ENCODE assay signal across 31 mouse cellular contexts in genomic region chr19:38998248-38998647, GRCm38 (mm10). TPM values are rescaled to one million over a fixed set of nuclear protein-coding genes. Genes with fewer than 3 reads are reported as not detected.
DNase-seq lines count a peak whose midpoint lies in the region; ATAC-seq and TF ChIP-seq lines count a peak whose summit lies in the region.
"Had no signal": no experiment of that assay in that cellular context is flagged by ENCODE, and none has a peak within 500 bp of the region (broad histone marks: within the 10 kb centered on the region; RNA-seq: fewer than 3 reads in every experiment).

No protein-coding gene starts in this region.

- H3K36me3 ChIP-seq in liver, adult 2 months (ENCODE audit: control insufficient read depth, insufficient read depth, low read length) = no peaks in the 10 kb centered on the region
- no peaks in the 10 kb centered on the region for H3K36me3 ChIP-seq in intestine, postnatal 0 days (ENCODE audit: control insufficient read depth, insufficient read depth)
- H3K36me3 ChIP-seq in stomach, postnatal 0 days (ENCODE audit: control insufficient read depth, insufficient read depth, low read length) = no peaks in the 10 kb centered on the region
- H3K36me3 ChIP-seq: embryonic facial prominence, embryonic 13.5 days; embryonic facial prominence, embryonic 15.5 days; forebrain, embryonic 10.5 days; forebrain, embryonic 12.5 days; G1E had no signal

- no peak for TF ChIP-seq POLR2A in liver, adult 2 months (IDR thresholded peaks at IDR 0.05; ENCODE audit: extremely low read depth, insufficient read depth, low read length)

- WGBS in liver, adult 2 months = 15% methylated on average over 4 of the region's 4 CpGs
- whole genome bisulfite sequencing in intestine, postnatal 0 days = 44% methylated on average over 4 of the region's 4 CpGs
- WGBS in stomach, postnatal 0 days = 70% methylated on average over 4 of the region's 4 CpGs

- H3K4me2 ChIP-seq in intestine, postnatal 0 days (replicated peaks; ENCODE audit: low read depth) = no peak overlapping the region
- H3K4me2 ChIP-seq in stomach, postnatal 0 days (replicated peaks; ENCODE audit: low read depth) = no peak overlapping the region
- H3K4me2 ChIP-seq: embryonic facial prominence, embryonic 13.5 days; embryonic facial prominence, embryonic 15.5 days; forebrain, embryonic 12.5 days had no signal

- peak; percentile 77 for ATAC-seq in intestine, postnatal 0 days
- peak; percentile 54; the same call in 1 of the 2 replicates for ATAC-seq in stomach, postnatal 0 days (ENCODE audit: low FRiP score, low TSS enrichment)
- ATAC-seq: activated CD4-positive, CD25-positive, alpha-beta regulatory T cell, adult 4 months; CD4-positive, CD25-positive, alpha-beta regulatory T cell, adult 4 months; forebrain, embryonic 14.5 days; forebrain, embryonic 16.5 days; Patski had no signal

- no peaks in the 10 kb centered on the region for H3K79me2 ChIP-seq in liver, adult 2 months (ENCODE audit: control insufficient read depth, insufficient read depth, low read length)

- peaks cover 2% of the 10 kb centered on the region; the same call in 1 of the 2 replicates for H3K4me1 ChIP-seq in liver, adult 2 months (ENCODE audit: control insufficient read depth, insufficient read depth, low read length)
- H3K4me1 ChIP-seq in intestine, postnatal 0 days (replicated peaks; ENCODE audit: control insufficient read depth, insufficient read depth, low read length) = no peaks in the 10 kb centered on the region
- H3K4me1 ChIP-seq in stomach, postnatal 0 days (replicated peaks; ENCODE audit: control insufficient read depth, insufficient read depth) = no peaks in the 10 kb centered on the region
- H3K4me1 ChIP-seq: embryonic facial prominence, embryonic 13.5 days; embryonic facial prominence, embryonic 15.5 days; forebrain, embryonic 10.5 days; forebrain, embryonic 12.5 days had no signal

- TF ChIP-seq CTCF in liver, adult 2 months (IDR thresholded peaks at IDR 0.05; ENCODE audit: low read depth, low read length) = no peak
- no peak for TF ChIP-seq CTCF in intestine, postnatal 0 days (IDR thresholded peaks at IDR 0.05; ENCODE audit: low read depth)
- no peak for TF ChIP-seq CTCF in stomach, postnatal 0 days (IDR thresholded peaks at IDR 0.05; ENCODE audit: low read depth)

- no peak overlapping the region for H3K4me3 ChIP-seq in liver, adult 2 months (ENCODE audit: insufficient read depth, low read depth, low read length)
- H3K4me3 ChIP-seq in intestine, postnatal 0 days (ENCODE audit: low read depth, low read length) = no peak overlapping the region
- no peak overlapping the region for H3K4me3 ChIP-seq in stomach, postnatal 0 days (ENCODE audit: low read depth, low read length)
- H3K4me3 ChIP-seq: embryonic facial prominence, embryonic 13.5 days; embryonic facial prominence, embryonic 15.5 days; erythroblast, embryonic 14.5 days; forebrain, embryonic 10.5 days; forebrain, embryonic 12.5 days had no signal

- H3K9me3 ChIP-seq in intestine, postnatal 0 days (ENCODE audit: control insufficient read depth) = no peaks in the 10 kb centered on the region
- H3K9me3 ChIP-seq in stomach, postnatal 0 days (ENCODE audit: control insufficient read depth, low read length) = no peaks in the 10 kb centered on the region
- H3K9me3 ChIP-seq: embryonic facial prominence, embryonic 15.5 days; G1E had no signal

- no peak for TF ChIP-seq EP300 in stomach, postnatal 0 days (optimal IDR thresholded peaks at IDR 0.05)

- peak overlapping the region; percentile 56 for H3K27ac ChIP-seq in liver, adult 2 months (replicated peaks; ENCODE audit: insufficient read depth, low read depth, low read length)
- no peak overlapping the region for H3K27ac ChIP-seq in intestine, postnatal 0 days (ENCODE audit: low read depth, low read length)
- no peak overlapping the region for H3K27ac ChIP-seq in stomach, postnatal 0 days (replicated peaks)
- H3K27ac ChIP-seq: embryonic facial prominence, embryonic 13.5 days; embryonic facial prominence, embryonic 15.5 days; forebrain, embryonic 10.5 days; forebrain, embryonic 12.5 days had no signal

- no peak overlapping the region for H3K9ac ChIP-seq in liver, adult 2 months (ENCODE audit: low read depth, low read length)
- no peak overlapping the region for H3K9ac ChIP-seq in intestine, postnatal 0 days (ENCODE audit: low read depth, low read length)
- no peak overlapping the region for H3K9ac ChIP-seq in stomach, postnatal 0 days (ENCODE audit: low read length)
- H3K9ac ChIP-seq: embryonic facial prominence, embryonic 13.5 days; embryonic facial prominence, embryonic 15.5 days; forebrain, embryonic 12.5 days had no signal

- no peaks in the 10 kb centered on the region for H3K27me3 ChIP-seq in liver, adult 2 months (ENCODE audit: control insufficient read depth, insufficient read depth, low read length)
- no peaks in the 10 kb centered on the region for H3K27me3 ChIP-seq in intestine, postnatal 0 days (replicated peaks; ENCODE audit: control insufficient read depth, insufficient read depth, low read length)
- H3K27me3 ChIP-seq in stomach, postnatal 0 days (ENCODE audit: control insufficient read depth, insufficient read depth, low read length) = no peaks in the 10 kb centered on the region
- H3K27me3 ChIP-seq: CH12.LX; embryonic facial prominence, embryonic 13.5 days; embryonic facial prominence, embryonic 15.5 days; forebrain, embryonic 12.5 days had no signal

- peak; percentile 81 for DNase-seq in liver, adult 2 months (ENCODE audit: extremely low read depth, low read depth, low spot score)
- DNase-seq in liver = no peak
- no peak for DNase-seq in stomach, postnatal 0 days (ENCODE audit: low spot score)
- DNase-seq in gastrocnemius, postnatal 25 days = no peak
- DNase-seq in heart, adult 8-10 months (ENCODE audit: low spot score) = no peak
- DNase-seq: adrenal gland, adult 2 months; adrenal gland, postnatal 10 days; adrenal gland, postnatal 25 days; B cell, adult 2 months; cerebellum, adult 11 months; cerebellum, adult 18-20 months; cerebellum, adult 8-10 months; cerebellum, adult 9-11 months; cerebellum, postnatal 14 days; cerebellum, postnatal 36 days; embryo, embryonic 11 days had no signal

RNA-seq across cellular contexts. Expression of gene Cyp2c55, which starts 8.6 kb away (rescaled TPM):
- 17.3 and 55.8 TPM in 2 replicates for total RNA-seq in liver, adult 2 months (2014; rRNA removed)
- polyA plus RNA-seq in liver, adult 2 months (2012; rRNA removed) = 3.5 and 11.6 TPM in 2 replicates
- polyA plus RNA-seq in intestine, postnatal 0 days (2015; fragmentation: Nextera tagmentation; extraction: Ambion mirVana) = 3.1 and 12.9 TPM in 2 replicates
- polyA plus RNA-seq in stomach, postnatal 0 days (2015; fragmentation: Nextera tagmentation; extraction: Ambion mirVana) = 55.0 and 59.3 TPM in 2 replicates
- total RNA-seq in gastrocnemius, postnatal 25 days (2021) = not detected
- total RNA-seq in heart, adult 8-10 months (2022) = not detected
- total RNA-seq: common myeloid progenitor, adult 5-6 weeks had no signal
- polyA plus RNA-seq: activated CD4-positive, CD25-positive, alpha-beta regulatory T cell, adult 4 months; CD4-positive, CD25-positive, alpha-beta regulatory T cell, adult 4 months; embryonic facial prominence, embryonic 11.5 days; embryonic facial prominence, embryonic 13.5 days; embryonic facial prominence, embryonic 15.5 days; erythroblast, embryonic 14.5 days; forebrain, embryonic 10.5 days; forebrain, embryonic 12.5 days; forebrain, embryonic 14.5 days; forebrain, embryonic 16.5 days; Patski had no signal

Comparison
In these comparisons a context has a peak if more than half of its experiments do, and no peak if none do; other contexts are left out.
1. RNA of gene Cyp2c55, which starts 8.6 kb away (total RNA-seq): 17.3 to 55.8 TPM in liver, adult 2 months; not detected in heart, adult 8-10 months and not detected in gastrocnemius, postnatal 25 days; every median in the first group is over 10 times any median in the second.